ENCODE assay signal across 8 mouse cellular contexts in the genomic region with DNA sequence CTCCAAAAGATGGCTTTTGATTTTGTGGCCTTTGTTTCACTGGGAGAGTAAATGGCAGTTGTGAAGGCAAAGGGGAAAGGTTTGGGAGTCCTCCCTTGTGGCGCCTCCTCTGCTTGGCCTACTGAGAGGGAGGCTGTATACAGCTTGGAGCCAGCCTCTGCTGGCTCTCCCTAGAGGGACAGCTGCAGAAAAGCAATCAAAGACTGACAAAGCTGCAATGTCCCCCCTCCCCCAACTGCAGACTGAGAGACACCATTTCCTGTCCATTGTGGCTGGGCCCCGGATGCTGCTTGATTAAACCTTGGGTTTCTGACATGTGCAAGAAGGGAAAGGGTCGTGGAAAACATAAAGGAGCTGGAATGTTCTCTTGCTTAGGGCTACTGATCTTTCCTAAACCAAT. TPM values are rescaled to one million over a fixed set of nuclear protein-coding genes. Genes with fewer than 3 reads are reported as not detected.
A peak's percentile ranks its signal among the peaks of the same experiment; 100 is the strongest.
DNase-seq lines count a peak whose midpoint lies in the region; ATAC-seq and TF ChIP-seq lines count a peak whose summit lies in the region.
"Had no signal": no experiment of that assay in that cellular context is flagged by ENCODE, and none has a peak within 500 bp of the region (broad histone marks: within the 10 kb centered on the region; RNA-seq: fewer than 3 reads in every experiment).

No protein-coding gene starts in this region.

- no peaks in the 10 kb centered on the region for H3K9me3 ChIP-seq in CH12.LX (replicated peaks; ENCODE audit: low read length)
- H3K9me3 ChIP-seq in hindbrain, embryonic 12.5 days (replicated peaks): no peaks in the 10 kb centered on the region
- no peaks in the 10 kb centered on the region for H3K9me3 ChIP-seq in midbrain, embryonic 12.5 days
- H3K9me3 ChIP-seq: limb, embryonic 13.5 days had no signal

- H3K4me1 ChIP-seq in CH12.LX (ENCODE audit: control insufficient read depth in 1 of 2, insufficient read depth in 2 of 2): peaks cover 0 to 6% of the 10 kb centered on the region in 2 experiments; a peak in 2 of 4 replicates
- H3K4me1 ChIP-seq in hindbrain, embryonic 12.5 days: peaks cover 12% of the 10 kb centered on the region
- H3K4me1 ChIP-seq in midbrain, embryonic 12.5 days: peaks cover 13% of the 10 kb centered on the region

- ATAC-seq in hindbrain, embryonic 12.5 days (ENCODE audit: low FRiP score): peak; percentile 60; the same call in 1 of the 2 replicates
- 0 out of 2 replicates have a peak, but pooled peaks have one; percentile 47 for ATAC-seq in midbrain, embryonic 12.5 days (ENCODE audit: low FRiP score, low read depth)

- no peak for TF ChIP-seq EP300 in CH12.LX (IDR thresholded peaks at IDR 0.05; ENCODE audit: low read length)

- TF ChIP-seq POLR2A in CH12.LX (IDR thresholded peaks at IDR 0.05; ENCODE audit: low read depth, low read length): no peak

- in situ Hi-C loops in CH12.LX (cut with MboI; ENCODE audit: low pct_ligation_motif_present, low pct_unique_long_range_greater_than_20kb, low sequenced_read_pairs): no loop called here

- WGBS in hindbrain, embryonic 12.5 days: 16% methylated on average over 3 of the region's 3 CpGs
- 14% methylated on average over 3 of the region's 3 CpGs for WGBS in midbrain, embryonic 12.5 days

- dilution Hi-C loops in CH12.LX (cut with MboI; ENCODE audit: extremely low pct_ligation_motif_present, extremely low pct_unique_long_range_greater_than_20kb, low sequenced_read_pairs): no loop called here

- no peak for TF ChIP-seq RAD21 in CH12.LX (IDR thresholded peaks at IDR 0.05; ENCODE audit: low read depth, low read length)

- H3K36me3 ChIP-seq in CH12.LX (replicated peaks in 1 of 2; ENCODE audit: control insufficient read depth in 1 of 2, insufficient read depth in 1 of 2, low read length in 1 of 2): no peaks in the 10 kb centered on the region
- H3K36me3 ChIP-seq in hindbrain, embryonic 12.5 days: no peaks in the 10 kb centered on the region
- no peaks in the 10 kb centered on the region for H3K36me3 ChIP-seq in midbrain, embryonic 12.5 days
- H3K36me3 ChIP-seq: limb, embryonic 13.5 days had no signal

- no peak for TF ChIP-seq CTCF in CH12.LX (conservative IDR thresholded peaks at IDR 0.05 in 1 of 2, IDR thresholded peaks at IDR 0.05 in 1 of 2; ENCODE audit: low read depth in 2 of 2, low read length in 2 of 2)

- no peaks in the 10 kb centered on the region for H3K27me3 ChIP-seq in CH12.LX (replicated peaks)
- no peaks in the 10 kb centered on the region for H3K27me3 ChIP-seq in hindbrain, embryonic 12.5 days
- H3K27me3 ChIP-seq in midbrain, embryonic 12.5 days: no peaks in the 10 kb centered on the region
- H3K27me3 ChIP-seq: limb, embryonic 13.5 days had no signal

- DNase-seq in A20 (ENCODE audit: low read depth, low spot score) (peak; percentile 10), CH12.LX (ENCODE audit: extremely low read depth) (peak; percentile 10)
- DNase-seq in left cerebral cortex, postnatal 36 days (ENCODE audit: low spot score in 2 of 2): no peak
- no peak for DNase-seq in adrenal gland, postnatal 10 days
- DNase-seq in right cerebral cortex, adult 2 months (ENCODE audit: low spot score in 2 of 2): no peak

- H3K4me2 ChIP-seq in CH12.LX (ENCODE audit: insufficient read depth, low read depth, poor library complexity, severe bottlenecking): no peak overlapping the region
- H3K4me2 ChIP-seq in hindbrain, embryonic 12.5 days (replicated peaks): no peak overlapping the region
- H3K4me2 ChIP-seq in midbrain, embryonic 12.5 days (replicated peaks): no peak overlapping the region
- H3K4me2 ChIP-seq: limb, embryonic 13.5 days had no signal

- H3K27ac ChIP-seq in CH12.LX (ENCODE audit: insufficient read depth, low read depth): no peak overlapping the region
- H3K27ac ChIP-seq in hindbrain, embryonic 12.5 days: no peak overlapping the region
- H3K27ac ChIP-seq in midbrain, embryonic 12.5 days (replicated peaks): no peak overlapping the region
- H3K27ac ChIP-seq: limb, embryonic 13.5 days had no signal

- intact Hi-C loops in left cerebral cortex, postnatal 36 days (cut with DNase I): no loop called here

- H3K9ac ChIP-seq in CH12.LX (ENCODE audit: insufficient read depth, low read depth): no peak overlapping the region
- no peak overlapping the region for H3K9ac ChIP-seq in hindbrain, embryonic 12.5 days
- no peak overlapping the region for H3K9ac ChIP-seq in midbrain, embryonic 12.5 days (replicated peaks)
- H3K9ac ChIP-seq: limb, embryonic 13.5 days had no signal

- H3K4me3 ChIP-seq in CH12.LX (replicated peaks in 1 of 3; ENCODE audit: low read depth in 2 of 3, low read length in 2 of 3, poor library complexity in 1 of 3): no peak overlapping the region
- H3K4me3 ChIP-seq in hindbrain, embryonic 12.5 days: no peak overlapping the region
- no peak overlapping the region for H3K4me3 ChIP-seq in midbrain, embryonic 12.5 days
- H3K4me3 ChIP-seq: limb, embryonic 13.5 days had no signal

- no peaks in the 10 kb centered on the region for H3K79me2 ChIP-seq in CH12.LX (replicated peaks; ENCODE audit: control insufficient read depth, extremely low read depth, insufficient read depth, poor library complexity, severe bottlenecking)

TF ChIP-seq in CH12.LX, 34 proteins besides CTCF, POLR2A, EP300 and RAD21:
- TF ChIP-seq TBP (conservative IDR thresholded peaks at IDR 0.05; ENCODE audit: low read depth, low read length) (no peak), KAT2A (IDR thresholded peaks at IDR 0.05; ENCODE audit: insufficient replicate concordance, low read length) (no peak), USF2 (conservative IDR thresholded peaks at IDR 0.05; ENCODE audit: low read depth, low read length) (no peak), MYC (IDR thresholded peaks at IDR 0.05; ENCODE audit: low read depth, low read length) (no peak)

RNA-seq across cellular contexts. Expression of gene Rfx8, which starts 28.9 kb away (rescaled TPM):
- total RNA-seq in CH12.LX (2012; rRNA removed) (not detected in 2 replicates), CH12.LX (2014; rRNA removed) (not detected in 2 replicates)
- not detected in 2 replicates for polyA plus RNA-seq in CH12.LX (2012; ENCODE audit: insufficient read length, low read depth)
- polyA plus RNA-seq in hindbrain, embryonic 12.5 days (2016; fragmentation: Nextera tagmentation; extraction: Ambion mirVana): 0.63 and 0.93 TPM in 2 replicates
- 0.42 TPM in 1 of 2 replicates, not detected in the other for polyA plus RNA-seq in midbrain, embryonic 12.5 days (2016; fragmentation: Nextera tagmentation; extraction: Ambion mirVana)
- under 1 TPM in 1 of 2 experiments, not detected in 1; 0.32 TPM for total RNA-seq in left cerebral cortex, postnatal 36 days (2021)
- total RNA-seq in adrenal gland, postnatal 10 days (2021): under 1 TPM; 0.21 to 0.48 TPM

RNA-seq across cellular contexts. Expression of gene Gm3646, which starts 55.5 kb away (rescaled TPM):
- total RNA-seq in CH12.LX (2012; rRNA removed): not detected in 2 replicates
- not detected in 2 replicates for total RNA-seq in CH12.LX (2014; rRNA removed)
- not detected in 2 replicates for polyA plus RNA-seq in CH12.LX (2012; ENCODE audit: insufficient read length, low read depth)
- not detected in 2 replicates for polyA plus RNA-seq in hindbrain, embryonic 12.5 days (2016; fragmentation: Nextera tagmentation; extraction: Ambion mirVana)
- polyA plus RNA-seq in midbrain, embryonic 12.5 days (2016; fragmentation: Nextera tagmentation; extraction: Ambion mirVana): not detected in 2 replicates
- total RNA-seq in left cerebral cortex, postnatal 36 days (2021): not detected
- total RNA-seq in adrenal gland, postnatal 10 days (2021): not detected
- polyA plus RNA-seq: limb, embryonic 13.5 days had no signal

Comparison
In these comparisons a context has a peak if more than half of its experiments do, and no peak if none do; other contexts are left out.
1. DNase-seq: peak in A20 (single experiment) and CH12.LX (single experiment); none in left cerebral cortex, postnatal 36 days (0 of 2), adrenal gland, postnatal 10 days (single experiment) and right cerebral cortex, adult 2 months (0 of 2).